Mouse (Mus musculus) cerebellum, adult 18-20 months (tissue): ENCODE results near the gene Zfp316.
A peak's percentile ranks its signal among the peaks of the same experiment; 100 is the strongest.

Experiments used
- DNase-seq, 2 experiments: peaks; one replicate each; pipeline ENCODE4 v3.0.0; 2021

Gene Zfp316

DNA sequence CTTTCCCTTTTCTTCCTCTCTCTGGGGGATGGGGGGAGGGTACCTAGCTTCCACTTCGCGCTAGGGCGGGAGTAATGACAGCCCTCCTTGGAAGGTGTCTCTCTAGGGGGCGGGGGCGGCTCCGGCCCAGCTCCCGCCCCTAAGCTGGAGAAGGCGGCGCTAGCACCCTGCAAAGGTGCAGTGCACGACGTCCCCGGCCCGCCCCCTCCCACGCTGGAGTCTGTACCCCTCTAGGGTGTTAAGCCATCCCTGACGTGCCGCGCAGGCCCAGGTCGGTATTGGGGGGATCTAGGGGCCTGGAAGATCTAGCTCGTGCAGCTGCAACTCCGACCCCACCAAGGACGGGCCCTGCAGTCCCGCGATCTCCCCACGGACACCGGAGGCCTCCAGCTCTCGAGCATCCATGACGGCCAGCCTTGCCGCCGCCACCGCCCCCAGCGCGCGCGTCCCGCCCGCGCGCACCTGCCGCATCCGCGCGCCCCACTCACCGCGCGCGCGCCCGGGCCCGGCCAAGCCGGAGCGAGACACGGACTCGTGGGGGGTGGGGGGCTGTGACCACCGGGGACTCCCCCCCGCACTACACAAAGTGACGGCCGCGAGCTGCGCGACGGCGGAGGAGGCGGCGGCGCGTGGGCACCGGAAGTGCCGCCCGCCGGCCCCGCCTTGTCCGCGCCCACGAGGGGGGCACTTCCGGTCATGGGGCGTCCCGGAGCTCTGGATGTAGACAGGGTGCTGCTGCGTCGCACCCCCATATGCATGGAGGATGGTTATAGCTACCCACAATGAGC, at the start of gene Zfp316:
Gene Zfp316 (minus strand): TSS at position 660 of the 788 bp plus-strand sequence.
- DNase-seq = peak; percentile 73 to 89

GRCm38 (mm10) chr5:143317288-143317610, 47.4 kb upstream of the Zfp316 start:
- no peak for DNase-seq

- peak in 1 of 2 experiments; percentile 30 for DNase-seq
Measured at GRCm38 (mm10) chr5:143316605-143317287, 46.9 kb upstream of the Zfp316 start.

GRCm38 (mm10) chr5:143315514-143315888, 45.7 kb upstream of the Zfp316 start:
- no peak for DNase-seq

DNA sequence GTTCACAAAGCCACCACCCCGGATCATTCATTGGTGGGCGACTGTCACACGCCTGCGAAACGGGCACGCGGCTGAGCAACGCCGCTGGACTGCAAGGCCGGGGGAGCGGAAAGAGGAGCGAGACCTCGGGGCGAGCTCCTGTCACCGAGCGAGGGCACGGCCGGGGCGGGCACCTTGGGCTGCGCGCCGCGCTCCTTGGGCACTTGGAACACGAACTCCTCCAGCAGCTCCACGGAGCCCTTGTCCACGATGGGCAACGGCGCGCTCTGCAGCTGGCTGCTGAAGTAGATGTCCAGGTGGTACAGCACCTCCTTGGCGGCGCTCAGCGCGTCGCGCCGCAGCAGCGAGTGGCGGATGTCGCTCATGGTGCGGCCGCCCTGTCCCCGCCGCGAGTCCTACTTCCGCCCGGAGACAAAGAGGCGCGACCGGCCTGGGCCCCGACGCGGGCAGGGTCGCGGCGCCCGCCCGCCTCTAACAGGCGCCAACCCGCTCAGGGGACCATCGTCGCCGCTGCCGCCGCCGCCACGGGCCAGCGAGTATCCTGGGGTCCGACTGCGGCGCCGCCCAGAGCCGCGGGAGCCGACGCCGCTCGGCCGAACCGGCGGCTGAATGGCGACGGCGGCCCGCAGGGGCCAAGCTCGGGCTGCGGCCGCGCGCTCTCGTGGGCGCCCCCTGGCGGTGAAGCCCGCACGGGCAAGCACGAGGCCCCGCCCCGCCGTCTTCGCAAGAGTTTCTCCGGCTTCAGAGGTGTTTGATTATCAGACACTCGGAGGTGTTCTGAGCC, 45.1 kb upstream of the Zfp316 start, which contains the start of gene E130309D02Rik:
Gene E130309D02Rik (minus strand): TSS at position 631 of the 784 bp plus-strand sequence.
- DNase-seq = peak; percentile 83 to 98

DNA sequence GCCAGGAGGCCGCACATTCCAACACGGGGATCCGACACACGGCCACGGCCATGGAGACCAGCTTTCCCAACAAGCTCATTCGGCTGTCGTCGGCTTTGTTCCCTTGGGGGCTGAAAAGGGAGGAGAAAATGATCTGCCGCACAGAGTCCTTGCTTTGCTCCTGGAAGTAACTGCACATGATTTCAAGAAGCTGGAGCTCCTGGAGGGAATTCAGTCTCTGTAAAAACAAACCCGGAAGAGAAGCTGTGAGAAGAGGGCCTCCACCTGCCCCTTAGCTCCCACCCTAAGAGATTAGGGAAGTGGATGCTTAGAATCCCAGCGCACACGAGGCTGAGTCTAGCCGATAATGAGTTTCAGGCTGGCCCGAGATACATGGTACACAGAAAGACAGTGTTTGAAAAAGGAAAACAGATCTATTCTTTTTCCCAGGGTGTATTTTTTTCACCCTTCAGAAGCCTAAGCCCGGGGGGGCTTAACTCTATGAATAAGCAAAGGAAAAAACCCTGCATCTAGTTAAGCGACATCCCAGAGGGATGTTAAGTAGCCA, 44.4 kb upstream of the Zfp316 start:
- no peak for DNase-seq

GRCm38 (mm10) chr5:143311886-143312285, 42.1 kb upstream of the Zfp316 start:
- peak; percentile 82 to 86 for DNase-seq

GRCm38 (mm10) chr5:143309916-143310315, 40.1 kb upstream of the Zfp316 start:
- DNase-seq = no peak

- DNase-seq = no peak
Measured at GRCm38 (mm10) chr5:143308825-143309224, 39.0 kb upstream of the Zfp316 start.

DNA sequence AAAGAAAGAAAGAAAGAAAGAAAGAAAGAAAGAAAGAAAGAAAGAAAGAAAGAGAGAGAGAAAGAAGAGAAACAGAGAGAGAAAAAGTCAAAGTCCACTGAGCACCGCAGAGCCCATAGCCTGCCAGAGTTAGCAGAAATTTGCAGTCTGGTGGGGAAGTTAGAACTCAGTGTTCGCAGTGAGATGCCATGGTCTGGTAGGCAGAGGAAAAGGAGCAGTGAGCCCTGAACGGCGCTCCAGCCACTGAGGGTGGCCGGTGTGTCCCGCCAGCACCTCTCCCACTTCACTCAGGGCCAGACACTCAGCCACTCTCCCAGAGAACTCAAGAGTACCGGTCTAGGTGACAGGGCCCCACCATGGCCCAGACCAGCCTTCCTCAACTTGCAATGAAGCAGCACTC, 34.4 kb upstream of the Zfp316 start:
- DNase-seq = no peak

DNA sequence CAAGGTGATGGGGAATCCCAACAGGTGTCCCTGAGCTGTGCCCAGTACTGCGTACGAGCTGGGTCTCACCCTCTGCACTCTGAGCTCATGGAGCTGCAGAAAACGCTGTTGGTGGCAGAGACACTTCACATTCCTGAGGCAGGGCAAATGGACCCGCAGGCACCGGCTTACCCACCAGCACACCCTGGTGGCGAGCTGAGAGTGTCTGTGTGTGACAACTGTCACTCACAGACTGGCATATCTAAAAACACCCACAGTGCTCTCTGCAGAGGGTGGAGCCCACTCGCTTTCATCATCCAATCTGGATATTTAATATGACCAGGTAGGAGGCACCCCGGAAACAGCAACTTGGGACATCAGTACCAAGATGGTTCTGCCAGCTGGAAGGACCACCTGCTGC, 31.5 kb upstream of the Zfp316 start:
- no peak for DNase-seq

GRCm38 (mm10) chr5:143299686-143300085, 29.9 kb upstream of the Zfp316 start:
- peak; percentile 43 to 66 for DNase-seq

- no peak for DNase-seq
Measured at GRCm38 (mm10) chr5:143298391-143298790, 28.6 kb upstream of the Zfp316 start.

DNA sequence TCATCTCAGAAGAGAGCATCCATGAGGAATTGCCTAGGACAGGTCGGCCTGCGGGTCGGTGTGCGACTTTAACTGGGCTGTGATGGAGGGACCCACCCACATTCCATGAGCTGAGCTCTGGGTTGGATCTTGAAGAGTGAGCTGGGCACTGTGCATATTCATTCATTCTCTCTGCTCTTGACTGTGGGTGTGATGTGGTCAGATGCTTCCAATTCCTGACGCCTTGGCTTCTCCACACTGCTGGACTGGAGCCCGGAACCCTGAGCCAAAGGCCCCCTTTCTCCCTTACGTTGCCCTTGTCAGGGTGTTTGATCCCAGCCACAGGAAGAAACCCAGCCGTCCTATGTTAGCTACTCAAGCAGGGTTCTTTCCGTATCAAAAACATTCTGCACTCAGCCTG, 28.2 kb upstream of the Zfp316 start:
- no peak for DNase-seq

DNA sequence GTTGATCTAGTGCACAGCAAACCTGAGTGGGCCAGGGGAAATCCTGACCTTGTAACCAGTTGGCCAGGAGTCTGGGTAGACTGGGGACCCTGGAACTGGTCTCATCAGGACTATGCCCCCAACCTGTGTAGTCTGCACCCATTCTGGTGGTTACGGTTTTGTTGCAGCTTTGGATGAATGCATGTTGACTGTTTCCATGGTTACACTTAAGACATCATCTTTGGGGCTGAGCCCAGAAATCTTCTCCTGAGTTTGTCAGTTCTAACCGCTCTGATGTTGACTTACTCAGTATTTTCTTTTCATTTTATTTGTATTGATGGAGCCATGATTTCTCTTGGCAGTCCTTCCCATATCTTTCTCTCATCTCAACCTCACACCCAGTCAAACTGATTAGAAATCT, 25.5 kb upstream of the Zfp316 start:
- no peak for DNase-seq

GRCm38 (mm10) chr5:143294862-143295261, 25.0 kb upstream of the Zfp316 start:
- DNase-seq = no peak

DNA sequence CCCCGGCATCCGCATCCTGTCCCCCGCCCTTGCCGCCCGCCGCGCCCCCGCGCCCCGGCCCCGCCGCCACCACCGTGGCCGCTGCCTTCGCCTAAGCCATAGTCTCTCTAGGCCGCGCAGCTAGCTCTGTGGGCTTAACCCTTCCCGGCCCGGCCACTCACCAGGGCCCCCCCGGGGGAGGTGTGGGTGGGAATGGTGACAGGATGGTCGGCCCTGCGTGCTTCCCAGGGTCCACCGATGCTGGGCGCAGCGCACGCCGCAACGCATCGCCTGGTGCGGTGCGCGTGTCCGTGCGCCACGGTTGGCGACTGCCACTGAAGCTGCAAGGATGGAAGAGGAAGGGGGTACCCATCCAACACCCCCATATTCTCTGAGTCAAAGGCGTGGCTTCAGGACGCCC, 23.6 kb upstream of the Zfp316 start, which contains the start of gene Zfp853:
Gene Zfp853 (minus strand): TSS at position 220 of the 400 bp plus-strand sequence.
- DNase-seq = no peak

GRCm38 (mm10) chr5:143292879-143293278, 23.1 kb upstream of the Zfp316 start:
- no peak for DNase-seq

- DNase-seq = no peak
Measured at GRCm38 (mm10) chr5:143289299-143289698, 19.5 kb upstream of the Zfp316 start.

DNA sequence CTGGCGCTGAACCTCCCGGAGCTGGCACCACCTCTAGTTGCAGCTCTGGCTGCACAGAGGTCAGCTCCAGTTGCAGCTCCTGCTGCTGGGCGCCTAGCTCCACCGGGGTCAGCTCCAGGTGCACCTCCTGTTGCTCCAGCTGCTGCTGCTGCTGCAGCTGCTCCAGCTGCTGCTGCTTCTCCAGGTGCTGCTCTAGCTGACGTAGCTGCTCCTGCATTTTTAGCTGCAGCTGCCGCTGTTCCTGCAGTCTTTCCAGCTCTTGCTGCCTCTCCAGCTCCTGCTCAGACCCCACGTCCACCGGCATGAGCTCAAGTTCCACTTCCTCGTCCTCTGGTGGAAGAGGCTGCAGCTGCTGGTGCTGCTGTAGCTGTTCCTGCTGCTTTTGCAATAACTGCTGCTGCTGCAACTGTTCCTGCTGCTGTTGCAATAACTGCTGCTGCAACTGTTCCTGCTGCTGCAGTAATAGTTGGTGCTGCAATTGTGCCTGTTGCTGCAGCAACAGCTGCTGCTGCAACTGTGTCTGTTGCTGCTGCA, 18.6 kb upstream of the Zfp316 start:
- DNase-seq = no peak

GRCm38 (mm10) chr5:143287774-143288328, 18.0 kb upstream of the Zfp316 start:
- DNase-seq = peak; percentile 45 to 69

DNA sequence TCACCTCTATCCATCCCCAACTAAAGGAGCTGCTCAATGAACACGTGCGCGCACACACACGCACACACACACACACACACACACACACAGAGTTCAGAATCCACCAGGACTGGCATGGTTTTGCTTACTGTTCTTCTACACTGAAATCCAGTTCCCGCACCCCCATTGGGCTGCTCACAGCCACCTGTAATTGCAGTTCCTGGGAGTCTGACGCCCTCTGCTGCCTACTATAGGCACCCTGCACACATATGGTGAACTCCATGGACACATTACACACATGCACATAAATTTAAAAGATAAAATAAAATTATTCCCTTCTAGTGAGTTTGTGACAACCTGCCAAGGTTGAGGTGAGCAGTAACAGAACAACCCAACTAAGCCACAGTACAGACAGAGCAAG, 14.9 kb upstream of the Zfp316 start:
- DNase-seq = no peak

GRCm38 (mm10) chr5:143279247-143279646, 9.4 kb upstream of the Zfp316 start:
- DNase-seq = no peak
